Mouse (Mus musculus) liver, postnatal 0 days (tissue): Measurements from ENCODE around the gene A930009A15Rik. TPM values are rescaled to one million over a fixed set of nuclear protein-coding genes. Genes with fewer than 3 reads are reported as not detected.

ENCODE experiments used
- ATAC-seq: fragments of 200-750 bp; cut with Nextera tagmentation; 2 replicates; pipeline ENCODE4 v1.8.0; 2017; ENCODE audit warnings: mild to moderate bottlenecking, moderate library complexity
- DNase-seq: peaks from one replicate; pipeline ENCODE4 v3.0.0-alpha.2; 2016
- H3K27ac ChIP-seq: fragments of 300-500 bp; sonication (generic); 2 replicates; pipeline ENCODE4 v1.5.1; 2014; ENCODE audit warnings: antibody characterized with exemption, moderate library complexity, mild to moderate bottlenecking, low read depth
- H3K27me3 ChIP-seq: fragments of 300-500 bp; sonication (generic); 2 replicates; pipeline ENCODE4 v1.6.1; 2014; ENCODE audit warnings: low read length, control low read depth, mixed read lengths; ENCODE audit not compliant: insufficient read depth
- H3K36me3 ChIP-seq: fragments of 300-500 bp; sonication (generic); replicated peaks from 2 replicates; pipeline ENCODE4 v1.6.1; 2014; ENCODE audit warnings: mild to moderate bottlenecking, control low read depth, low read length, moderate library complexity, mixed read lengths; ENCODE audit not compliant: insufficient read depth
- H3K4me1 ChIP-seq: fragments of 300-500 bp; sonication (generic); 2 replicates; pipeline ENCODE4 v1.6.1; 2014; ENCODE audit warnings: antibody characterized with exemption, mild to moderate bottlenecking, control low read depth; ENCODE audit not compliant: insufficient read depth
- H3K4me2 ChIP-seq: fragments of 300-500 bp; sonication (generic); 2 replicates; pipeline ENCODE4 v1.6.1; 2014; ENCODE audit warnings: low read depth, mild to moderate bottlenecking, low read length, moderate library complexity, mixed read lengths
- H3K4me3 ChIP-seq: fragments of 300-500 bp; sonication (generic); 2 replicates; pipeline ENCODE4 v1.5.1; 2014; ENCODE audit warnings: low read depth, low read length
- H3K9ac ChIP-seq: fragments of 300-500 bp; sonication (generic); replicated peaks from 2 replicates; pipeline ENCODE4 v1.6.1; 2014; ENCODE audit warnings: mild to moderate bottlenecking, moderate library complexity
- H3K9me3 ChIP-seq: fragments of 300-500 bp; sonication (generic); 2 replicates; pipeline ENCODE4 v1.6.1; 2016; ENCODE audit warnings: mild to moderate bottlenecking, control low read depth, low read length, mixed read lengths
- CTCF ChIP-seq: sonication (generic); IDR thresholded peaks from 2 replicates; pipeline ENCODE4 v1.5.1; 2016; ENCODE audit warnings: antibody characterized with exemption, low read depth
- EP300 ChIP-seq: IDR thresholded peaks from 2 replicates; pipeline ENCODE4 v1.6.1; 2016; ENCODE audit warnings: antibody characterized with exemption, low read depth, mild to moderate bottlenecking
- WGBS: fragments of 180-500 bp; shearing (Covaris S2); extraction: QIAGEN DNeasy Blood & Tissue Kit; methylation state at CpG from one replicate; pipeline ENCODE4 v1.1.7; 2014; ENCODE audit not compliant: insufficient replicate concordance; 5-methylcytosine and 5-hydroxymethylcytosine counted together
- polyA plus RNA-seq: library from polyadenylated mRNA; unstranded; fragments of >200 nt; fragmentation: Nextera tagmentation; extraction: Ambion mirVana; gene quantifications from 2 replicates; pipeline ENCODE4 v1.2.1, GENCODE M21; 2015

Gene A930009A15Rik
- polyA plus RNA-seq, 1 experiment from 2014 or later = 0.56 TPM

- TF ChIP-seq CTCF (no peak), EP300 (no peak)
- Histone ChIP-seq H3K9me3 (no peaks in the 10 kb centered on the region), H3K4me2 (peak overlapping the region; percentile 76), H3K36me3 (no peaks in the 10 kb centered on the region), H3K27me3 (peaks cover 21% of the 10 kb centered on the region), H3K27ac (no peak overlapping the region), H3K4me3 (peak overlapping the region; percentile 48), H3K9ac (no peak overlapping the region; the same call in 1 of the 2 replicates), H3K4me1 (peaks cover 12% of the 10 kb centered on the region)
- WGBS = 0% methylated on average over 41 of the region's 41 CpGs
- DNase-seq (peak; percentile 61), ATAC-seq (peak; percentile 67)
Measured at GRCm38 (mm10) chr10:115586246-115587231, 16.8 kb downstream of the A930009A15Rik start.

DNA sequence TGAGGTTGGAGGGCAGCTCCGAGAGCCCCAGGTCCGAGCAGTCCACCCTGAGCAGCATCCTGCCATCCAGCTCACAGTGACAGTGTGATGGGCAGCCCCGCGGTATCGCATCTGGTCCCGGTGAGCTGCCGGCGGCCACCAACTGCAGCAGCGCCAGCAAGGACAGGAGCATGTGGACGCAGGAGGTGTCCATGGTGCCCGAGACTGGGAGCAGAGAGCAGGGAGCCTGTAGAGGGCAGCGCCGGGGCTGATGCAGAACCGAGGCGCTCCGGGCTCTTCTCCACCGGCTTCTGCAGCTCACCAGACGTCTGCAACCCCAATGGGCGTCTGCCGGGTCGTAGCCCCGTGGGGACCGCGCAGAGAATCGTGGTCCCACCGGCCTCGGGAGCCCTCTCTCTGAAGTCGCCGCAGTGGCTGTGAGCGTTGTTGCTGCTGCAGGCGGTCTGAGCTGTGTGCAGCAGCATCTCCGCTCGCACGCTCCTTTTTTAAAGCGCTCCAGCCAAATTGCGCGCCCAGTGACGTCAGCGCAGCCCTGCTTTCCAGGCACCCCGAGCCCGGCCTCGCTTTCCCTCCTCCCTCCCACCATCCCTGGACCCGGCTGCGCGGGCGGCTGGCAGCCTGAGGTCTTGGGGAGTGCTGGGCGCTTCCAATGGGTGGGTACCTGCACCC, 17.6 kb downstream of the A930009A15Rik start, which contains the start of gene Lgr5:
TSS of gene Lgr5 (minus strand) at position 480 of the 669 bp plus-strand sequence.
- Histone ChIP-seq H3K4me2 (peak within 1 kb of the TSS; percentile 76), H3K27me3 (peaks cover 21% of the 10 kb centered on the region)
- TF ChIP-seq CTCF (peak; percentile 30), EP300 (no peak)

DNA sequence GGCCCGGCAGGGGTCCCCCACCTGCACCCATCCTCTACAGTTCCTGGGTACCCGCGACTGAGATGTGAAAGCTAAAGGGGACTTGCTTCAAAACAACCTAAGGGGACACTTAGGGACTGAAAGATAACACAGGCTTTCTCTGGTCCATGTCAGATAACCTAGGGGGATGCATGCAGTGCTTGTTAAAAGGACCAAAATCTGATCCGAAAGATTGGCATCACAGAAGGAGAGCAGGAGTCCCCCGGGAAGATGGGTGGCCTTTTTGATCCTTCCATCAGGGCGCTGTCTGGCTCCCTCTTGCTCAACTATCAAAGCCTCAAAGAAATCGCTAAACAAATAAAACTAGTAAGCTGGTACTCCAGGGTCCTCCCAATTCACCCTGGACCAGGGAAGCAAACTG, 18.2 kb downstream of the A930009A15Rik start:
- DNase-seq (no peak), ATAC-seq (no peak)
- Histone ChIP-seq H3K4me3 (peak overlapping the region; percentile 48), H3K9me3 (no peaks in the 10 kb centered on the region), H3K4me1 (peaks cover 12% of the 10 kb centered on the region), H3K9ac (no peak overlapping the region), H3K36me3 (no peaks in the 10 kb centered on the region), H3K27me3 (peaks cover 21% of the 10 kb centered on the region), H3K4me2 (peak overlapping the region; percentile 76), H3K27ac (no peak overlapping the region)
- TF ChIP-seq CTCF (no peak), EP300 (no peak)
- WGBS = 5% methylated on average over 7 of the region's 7 CpGs

More for the DNA sequence above, 17.6 kb downstream of the A930009A15Rik start, which contains the start of gene Lgr5:
- ATAC-seq = peak; percentile 77
- DNase-seq = peak; percentile 56
- Histone ChIP-seq H3K9ac (no peak within 1 kb of the TSS; the same call in 1 of the 2 replicates), H3K4me3 (peak within 1 kb of the TSS; percentile 48), H3K27ac (no peak within 1 kb of the TSS), H3K36me3 (no peaks in the 10 kb centered on the region), H3K9me3 (no peaks in the 10 kb centered on the region), H3K4me1 (peaks cover 12% of the 10 kb centered on the region)
- 1% methylated on average over 47 of the region's 47 CpGs for WGBS

DNA sequence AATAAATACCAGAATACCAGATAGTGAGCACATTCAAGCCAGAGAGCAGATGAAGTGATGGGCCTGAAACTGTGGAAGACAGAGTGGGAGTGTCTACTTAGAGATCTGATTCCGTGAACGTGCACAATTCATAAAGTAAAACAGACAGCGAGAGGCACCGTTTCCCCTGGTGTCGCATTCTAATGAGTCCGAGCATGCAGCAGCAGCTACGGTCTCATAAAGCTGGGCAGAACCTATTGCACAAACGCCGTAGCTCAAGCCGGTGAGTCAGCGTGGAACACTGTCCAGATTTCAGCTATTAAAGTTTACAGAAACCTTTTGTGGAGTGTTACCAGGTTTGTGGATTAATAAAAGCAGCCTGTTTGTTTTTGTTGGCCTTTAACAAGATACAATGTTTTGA, 23.4 kb downstream of the A930009A15Rik start:
- no peak overlapping the region for H3K4me2 ChIP-seq
- no peaks in the 10 kb centered on the region for H3K4me1 ChIP-seq
- DNase-seq = no peak
- H3K4me3 ChIP-seq = no peak overlapping the region
- ATAC-seq = no peak
- H3K9ac ChIP-seq = no peak overlapping the region
- no peak overlapping the region for H3K27ac ChIP-seq
- TF ChIP-seq EP300 (no peak), CTCF (no peak)
- peaks cover 1% of the 10 kb centered on the region for H3K27me3 ChIP-seq
- no peaks in the 10 kb centered on the region for H3K36me3 ChIP-seq
- no peaks in the 10 kb centered on the region for H3K9me3 ChIP-seq
- WGBS = 80% methylated on average over 11 of the region's 11 CpGs

- TF ChIP-seq CTCF = no peak
- no peak for TF ChIP-seq EP300
- Histone ChIP-seq H3K9me3 (no peaks in the 10 kb centered on the region), H3K9ac (no peak overlapping the region), H3K27ac (no peak overlapping the region), H3K4me1 (no peaks in the 10 kb centered on the region), H3K27me3 (no peaks in the 10 kb centered on the region), H3K36me3 (no peaks in the 10 kb centered on the region), H3K4me3 (no peak overlapping the region), H3K4me2 (no peak overlapping the region)
- no peak for DNase-seq
- ATAC-seq = no peak
- WGBS = 79% methylated on average over 6 of the region's 6 CpGs
Measured at GRCm38 (mm10) chr10:115593651-115594050, 23.9 kb downstream of the A930009A15Rik start.

DNA sequence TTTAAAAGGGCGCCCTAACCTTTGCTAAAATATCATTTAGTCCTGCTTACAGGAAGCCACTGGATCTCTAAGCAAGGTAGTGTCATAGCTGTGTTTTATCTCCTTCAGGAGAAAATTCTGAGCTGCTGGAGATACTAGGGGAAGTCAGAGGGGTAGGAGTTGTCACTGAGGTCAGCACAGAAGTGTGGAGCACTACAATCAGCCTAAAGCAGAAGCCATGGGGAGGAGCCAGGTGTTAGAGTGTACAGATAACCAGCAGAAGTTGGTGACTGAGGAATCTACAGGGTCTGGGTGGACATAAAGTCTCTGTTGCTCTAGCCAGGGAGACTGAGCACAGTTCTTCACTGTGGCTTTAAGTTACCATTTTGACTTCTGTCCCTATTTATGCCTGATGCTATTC, 26.0 kb downstream of the A930009A15Rik start:
- H3K27me3 ChIP-seq = no peaks in the 10 kb centered on the region
- 90% methylated on average over 1 of the region's 1 CpGs for WGBS
- ATAC-seq (no peak), DNase-seq (no peak)
- H3K9me3 ChIP-seq = no peaks in the 10 kb centered on the region
- no peak overlapping the region for H3K9ac ChIP-seq
- H3K4me2 ChIP-seq = no peak overlapping the region
- H3K27ac ChIP-seq = no peak overlapping the region
- H3K4me1 ChIP-seq = no peaks in the 10 kb centered on the region
- H3K36me3 ChIP-seq = no peaks in the 10 kb centered on the region
- no peak overlapping the region for H3K4me3 ChIP-seq
- TF ChIP-seq EP300 (no peak), CTCF (no peak)
